Mouse (Mus musculus) lung, postnatal 0 days (tissue): ENCODE results near the gene Ccdc47. TPM values are rescaled to one million over a fixed set of nuclear protein-coding genes. Genes with fewer than 3 reads are reported as not detected.

Experiments used
- ATAC-seq: fragments of 200-750 bp; cut with Nextera tagmentation; 2 replicates; pipeline ENCODE4 v1.8.0; 2017; ENCODE audit warnings: moderate library complexity
- DNase-seq: peaks from one replicate; pipeline ENCODE4 v3.0.0-alpha.2; 2016; ENCODE audit warnings: low spot score
- H3K27ac ChIP-seq: fragments of 300-500 bp; sonication (generic); 2 replicates; pipeline ENCODE4 v1.5.1; 2014; ENCODE audit warnings: antibody characterized with exemption, mild to moderate bottlenecking, low read length, mixed read lengths
- H3K27me3 ChIP-seq: fragments of 300-500 bp; sonication (generic); replicated peaks from 2 replicates; pipeline ENCODE4 v1.6.1; 2014; ENCODE audit warnings: low read length, mixed read lengths; ENCODE audit not compliant: insufficient read depth
- H3K36me3 ChIP-seq: fragments of 300-500 bp; sonication (generic); 2 replicates; pipeline ENCODE4 v1.6.1; 2014; ENCODE audit warnings: low read length, mixed read lengths; ENCODE audit not compliant: insufficient read depth
- H3K4me1 ChIP-seq: fragments of 300-500 bp; sonication (generic); 2 replicates; pipeline ENCODE4 v1.6.1; 2014; ENCODE audit warnings: antibody characterized with exemption, low read depth, low read length, mixed read lengths; ENCODE audit not compliant: insufficient read depth
- H3K4me2 ChIP-seq: fragments of 300-500 bp; sonication (generic); replicated peaks from 2 replicates; pipeline ENCODE4 v1.6.1; 2014; ENCODE audit warnings: low read depth, mild to moderate bottlenecking, low read length, moderate library complexity, mixed read lengths
- H3K4me3 ChIP-seq: fragments of 300-500 bp; sonication (generic); 2 replicates; pipeline ENCODE4 v1.5.1; 2014; ENCODE audit warnings: low read depth, low read length
- H3K9ac ChIP-seq: fragments of 300-500 bp; sonication (generic); replicated peaks from 2 replicates; pipeline ENCODE4 v1.6.1; 2014; ENCODE audit warnings: low read depth, mild to moderate bottlenecking
- H3K9me3 ChIP-seq: fragments of 300-500 bp; sonication (generic); 2 replicates; pipeline ENCODE4 v1.6.1; 2016; ENCODE audit warnings: low read length, mixed read lengths
- CTCF ChIP-seq: IDR thresholded peaks from 2 replicates; pipeline ENCODE4 v1.5.1; 2016; ENCODE audit warnings: antibody characterized with exemption, mild to moderate bottlenecking
- EP300 ChIP-seq: IDR thresholded peaks from 2 replicates; pipeline ENCODE4 v1.6.1; 2016; ENCODE audit warnings: antibody characterized with exemption, mild to moderate bottlenecking, control low read depth
- WGBS: fragments of 180-500 bp; shearing (Covaris S2); extraction: QIAGEN DNeasy Blood & Tissue Kit; methylation state at CpG from one replicate; pipeline ENCODE4 v1.1.7; 2014; 5-methylcytosine and 5-hydroxymethylcytosine counted together
- polyA plus RNA-seq: library from polyadenylated mRNA; unstranded; fragments of >200 nt; fragmentation: Nextera tagmentation; extraction: Ambion mirVana; gene quantifications from 2 replicates; pipeline ENCODE4 v1.2.1, GENCODE M21; 2015

The Ccdc47 gene
- polyA plus RNA-seq, 1 experiment from 2014 or later: 67.7 TPM

- WGBS: 21% methylated on average over 3 of the region's 3 CpGs
Measured at GRCm38 (mm10) chr11:106194155-106194541, 22.0 kb downstream of the Ccdc47 start.

GRCm38 (mm10) chr11:106193371-106194154, 22.6 kb downstream of the Ccdc47 start:
- Histone ChIP-seq H3K27me3 (no peaks in the 10 kb centered on the region), H3K9ac (peak overlapping the region; percentile 50), H3K9me3 (no peaks in the 10 kb centered on the region), H3K27ac (peak overlapping the region; percentile 88), H3K4me2 (peak overlapping the region; percentile 71), H3K4me3 (peak overlapping the region; percentile 62), H3K36me3 (0 out of 2 replicates have a peak, but pooled peaks cover 3% of the 10 kb centered on the region), H3K4me1 (no peaks in the 10 kb centered on the region)
- WGBS: 4% methylated on average over 44 of the region's 44 CpGs
- no peak for TF ChIP-seq EP300
- no peak; the same call in 1 of the 2 replicates for TF ChIP-seq CTCF
- DNase-seq (peak; percentile 100), ATAC-seq (peak; percentile 98)

More at GRCm38 (mm10) chr11:106194155-106194541, 22.0 kb downstream of the Ccdc47 start:
- ATAC-seq (no peak), DNase-seq (no peak)
- no peaks in the 10 kb centered on the region for H3K27me3 ChIP-seq
- 0 out of 2 replicates have a peak, but pooled peaks cover 3% of the 10 kb centered on the region for H3K36me3 ChIP-seq
- peak overlapping the region; percentile 62 for H3K4me3 ChIP-seq
- peak overlapping the region; percentile 71 for H3K4me2 ChIP-seq
- H3K27ac ChIP-seq: peak overlapping the region; percentile 88
- H3K9me3 ChIP-seq: no peaks in the 10 kb centered on the region
- H3K4me1 ChIP-seq: no peaks in the 10 kb centered on the region
- TF ChIP-seq CTCF: no peak
- peak overlapping the region; percentile 50 for H3K9ac ChIP-seq

GRCm38 (mm10) chr11:106192657-106193370, 23.3 kb downstream of the Ccdc47 start:
- H3K27me3 ChIP-seq: no peaks in the 10 kb centered on the region
- H3K9me3 ChIP-seq: no peaks in the 10 kb centered on the region
- H3K4me2 ChIP-seq: peak overlapping the region; percentile 71
- no peaks in the 10 kb centered on the region for H3K4me1 ChIP-seq
- peak overlapping the region; percentile 62 for H3K4me3 ChIP-seq
- ATAC-seq (no peak; the same call in 1 of the 2 replicates), DNase-seq (peak; percentile 20)
- H3K9ac ChIP-seq: peak overlapping the region; percentile 48
- WGBS: 6% methylated on average over 19 of the region's 19 CpGs
- H3K36me3 ChIP-seq: no peaks in the 10 kb centered on the region
- peak overlapping the region; percentile 71 for H3K27ac ChIP-seq
- TF ChIP-seq EP300: no peak
- TF ChIP-seq CTCF: peak; percentile 49; the same call in 1 of the 2 replicates

- Histone ChIP-seq H3K9ac (no peak overlapping the region), H3K27me3 (no peaks in the 10 kb centered on the region), H3K36me3 (no peaks in the 10 kb centered on the region), H3K4me1 (no peaks in the 10 kb centered on the region), H3K4me2 (peak overlapping the region; percentile 71; the same call in 1 of the 2 replicates), H3K9me3 (no peaks in the 10 kb centered on the region), H3K27ac (no peak overlapping the region), H3K4me3 (no peak overlapping the region)
- ATAC-seq: no peak
- TF ChIP-seq EP300 (no peak), CTCF (no peak)
- WGBS: 67% methylated on average over 5 of the region's 5 CpGs
- no peak for DNase-seq
Measured at GRCm38 (mm10) chr11:106192241-106192640, 23.9 kb downstream of the Ccdc47 start.

- Histone ChIP-seq H3K4me1 (no peaks in the 10 kb centered on the region), H3K9ac (no peak overlapping the region), H3K4me2 (no peak overlapping the region), H3K9me3 (no peaks in the 10 kb centered on the region), H3K36me3 (no peaks in the 10 kb centered on the region), H3K27me3 (no peaks in the 10 kb centered on the region), H3K27ac (no peak overlapping the region), H3K4me3 (no peak overlapping the region)
- DNase-seq: no peak
- ATAC-seq: no peak
- 93% methylated on average over 3 of the region's 3 CpGs for WGBS
- TF ChIP-seq CTCF: no peak
- no peak for TF ChIP-seq EP300
Measured at GRCm38 (mm10) chr11:106191716-106192115, 24.4 kb downstream of the Ccdc47 start.

GRCm38 (mm10) chr11:106187326-106187725, 28.8 kb downstream of the Ccdc47 start:
- Histone ChIP-seq H3K9ac (no peak overlapping the region), H3K4me1 (no peaks in the 10 kb centered on the region), H3K36me3 (no peaks in the 10 kb centered on the region), H3K27me3 (no peaks in the 10 kb centered on the region), H3K9me3 (no peaks in the 10 kb centered on the region), H3K4me3 (no peak overlapping the region), H3K4me2 (no peak overlapping the region), H3K27ac (peak overlapping the region; percentile 47; the same call in 1 of the 2 replicates)
- WGBS: 90% methylated on average over 4 of the region's 4 CpGs
- DNase-seq: no peak
- TF ChIP-seq CTCF (no peak), EP300 (no peak)
- ATAC-seq: no peak
